In genomic region chr15:7397446-7397817, GRCm38 (mm10) we compare ENCODE assay signal across 7 mouse cellular contexts. TPM values are rescaled to one million over a fixed set of nuclear protein-coding genes. Genes with fewer than 3 reads are reported as not detected.
DNase-seq lines count a peak whose midpoint lies in the region; ATAC-seq and TF ChIP-seq lines count a peak whose summit lies in the region.

No protein-coding gene starts in this region.

- H3K36me3 ChIP-seq in embryonic facial prominence, embryonic 13.5 days: no peaks in the 10 kb centered on the region
- no peaks in the 10 kb centered on the region for H3K36me3 ChIP-seq in hindbrain, postnatal 0 days (ENCODE audit: insufficient read depth, low read length)
- no peaks in the 10 kb centered on the region for H3K36me3 ChIP-seq in midbrain, embryonic 10.5 days

- H3K27ac ChIP-seq in embryonic facial prominence, embryonic 13.5 days: peak overlapping the region; percentile 84
- H3K27ac ChIP-seq in hindbrain, postnatal 0 days: peak overlapping the region; percentile 48
- H3K27ac ChIP-seq in midbrain, embryonic 10.5 days (replicated peaks): peak overlapping the region; percentile 81

- WGBS in embryonic facial prominence, embryonic 13.5 days: 2% methylated on average over 8 of the region's 8 CpGs
- WGBS in hindbrain, postnatal 0 days: 3% methylated on average over 8 of the region's 8 CpGs
- 0% methylated on average over 8 of the region's 8 CpGs for WGBS in midbrain, embryonic 10.5 days

- no peak for TF ChIP-seq CTCF in brain, embryonic 14.5 days (IDR thresholded peaks at IDR 0.05; ENCODE audit: borderline replicate concordance, extremely low read depth, insufficient read depth, insufficient read length)
- TF ChIP-seq CTCF in hindbrain, postnatal 0 days (IDR thresholded peaks at IDR 0.05; ENCODE audit: low read depth): no peak

- H3K9ac ChIP-seq in embryonic facial prominence, embryonic 13.5 days: peak overlapping the region; percentile 80
- H3K9ac ChIP-seq in hindbrain, postnatal 0 days (replicated peaks; ENCODE audit: low read length): peak overlapping the region; percentile 51

- H3K27me3 ChIP-seq in embryonic facial prominence, embryonic 13.5 days: peaks cover 12% of the 10 kb centered on the region
- 0 out of 2 replicates have a peak, but pooled peaks cover 3% of the 10 kb centered on the region for H3K27me3 ChIP-seq in hindbrain, postnatal 0 days (ENCODE audit: insufficient read depth, low read length)
- H3K27me3 ChIP-seq in midbrain, embryonic 10.5 days (ENCODE audit: low read depth, poor library complexity, severe bottlenecking): peaks cover 50% of the 10 kb centered on the region

- H3K4me2 ChIP-seq in embryonic facial prominence, embryonic 13.5 days: peak overlapping the region; percentile 90
- peak overlapping the region; percentile 100 for H3K4me2 ChIP-seq in hindbrain, postnatal 0 days (ENCODE audit: low read depth, low read length)

- peaks cover 10% of the 10 kb centered on the region; the same call in 1 of the 2 replicates for H3K4me1 ChIP-seq in embryonic facial prominence, embryonic 13.5 days
- H3K4me1 ChIP-seq in hindbrain, postnatal 0 days (ENCODE audit: insufficient read depth, low read length): peaks cover 5% of the 10 kb centered on the region; the same call in 1 of the 2 replicates
- peaks cover 17% of the 10 kb centered on the region for H3K4me1 ChIP-seq in midbrain, embryonic 10.5 days

- peak overlapping the region; percentile 69 for H3K4me3 ChIP-seq in embryonic facial prominence, embryonic 13.5 days
- H3K4me3 ChIP-seq in hindbrain, postnatal 0 days (ENCODE audit: low read length): peak overlapping the region; percentile 64
- peak overlapping the region; percentile 71 for H3K4me3 ChIP-seq in midbrain, embryonic 10.5 days

- DNase-seq in brain, embryonic 14.5 days (ENCODE audit: low read depth): peak; percentile 24
- DNase-seq in hindbrain, postnatal 0 days (ENCODE audit: low spot score): no peak
- no peak for DNase-seq in midbrain, embryonic 10.5 days (ENCODE audit: low spot score)
- no peak for DNase-seq in layer of hippocampus, postnatal 10 days (ENCODE audit: low spot score in 2 of 2)
- DNase-seq in right cerebral cortex, postnatal 4 days: no peak

- peak; percentile 68 for ATAC-seq in embryonic facial prominence, embryonic 13.5 days (ENCODE audit: insufficient number of reproducible peaks, insufficient read depth, low FRiP score, low TSS enrichment, low read depth)
- 0 out of 2 replicates have a peak, but pooled peaks have one; percentile 24 for ATAC-seq in hindbrain, postnatal 0 days
- no peak for ATAC-seq in activated CD4-positive, CD25-positive, alpha-beta regulatory T cell, adult 4 months

- TF ChIP-seq POLR2A in brain, embryonic 14.5 days (IDR thresholded peaks at IDR 0.05; ENCODE audit: borderline replicate concordance, extremely low read depth, insufficient read depth, insufficient read length, poor library complexity, severe bottlenecking): no peak

- no peaks in the 10 kb centered on the region for H3K9me3 ChIP-seq in embryonic facial prominence, embryonic 13.5 days
- no peaks in the 10 kb centered on the region for H3K9me3 ChIP-seq in hindbrain, postnatal 0 days (ENCODE audit: low read length)
- H3K9me3 ChIP-seq in midbrain, embryonic 10.5 days (replicated peaks): peaks cover 5% of the 10 kb centered on the region; the same call in 1 of the 2 replicates

RNA-seq across cellular contexts. Expression of gene Egflam, which starts 0.8 kb away (rescaled TPM):
- 3.4 and 8.0 TPM in 2 replicates for polyA plus RNA-seq in brain, embryonic 14.5 days (2012; rRNA removed)
- polyA plus RNA-seq in embryonic facial prominence, embryonic 13.5 days (2015; fragmentation: Nextera tagmentation; extraction: Ambion mirVana): 13.4 and 14.7 TPM in 2 replicates
- total RNA-seq in hindbrain, postnatal 0 days (2014; rRNA removed): 5.6 and 5.9 TPM in 2 replicates
- 7.4 and 8.5 TPM in 2 replicates for polyA plus RNA-seq in hindbrain, postnatal 0 days (2015; fragmentation: Nextera tagmentation; extraction: Ambion mirVana)
- polyA plus RNA-seq in midbrain, embryonic 10.5 days (2016; fragmentation: Nextera tagmentation; extraction: Ambion mirVana): 9.2 and 11.3 TPM in 2 replicates
- under 1 TPM in 1 of 2 experiments, not detected in 1; 0.09 TPM for polyA plus RNA-seq in activated CD4-positive, CD25-positive, alpha-beta regulatory T cell, adult 4 months (2017; shearing (Covaris generic))
- total RNA-seq in layer of hippocampus, postnatal 10 days (2021): 1 to 10 TPM; 7.6 to 7.7 TPM
